Mouse (Mus musculus): Measurements from ENCODE around the gene Klhl35.

DNA sequence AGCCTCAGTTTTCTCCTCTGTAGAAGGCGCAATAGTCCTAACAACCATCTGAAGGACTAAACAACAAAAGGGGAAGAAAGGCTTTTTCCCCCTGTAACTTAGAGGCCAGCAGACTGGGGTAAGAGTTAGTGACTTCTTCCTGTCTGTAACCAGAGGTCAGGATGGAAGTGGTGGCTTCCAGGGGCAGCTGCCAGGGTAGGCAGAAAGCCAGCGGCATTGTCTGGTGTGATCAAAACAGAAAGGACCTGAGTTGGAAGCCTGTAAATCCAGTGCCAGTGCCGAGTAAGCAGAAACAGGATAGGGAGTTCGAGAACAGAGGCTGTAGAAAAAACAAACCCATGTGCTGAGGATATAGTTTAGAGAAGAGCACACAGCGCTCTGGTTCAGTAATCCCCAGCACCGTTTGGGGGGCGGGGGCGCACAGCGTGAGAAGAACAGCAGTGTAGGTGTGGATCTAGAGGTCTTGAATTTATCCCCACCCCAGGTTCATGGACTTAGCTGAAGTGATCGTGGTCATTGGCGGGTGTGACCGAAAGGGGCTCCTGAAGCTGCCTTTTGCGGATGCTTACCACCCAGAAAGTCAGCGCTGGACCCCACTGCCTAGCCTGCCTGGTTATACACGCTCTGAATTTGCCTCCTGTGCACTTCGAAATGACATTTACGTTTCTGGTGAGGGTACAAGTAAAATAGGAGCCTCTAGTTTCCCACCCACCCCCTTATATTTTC, 4.0 kb downstream of the Klhl35 start:
- TF ChIP-seq CTCF (IDR thresholded peaks at IDR 0.05; ENCODE audit: borderline replicate concordance, insufficient read depth, low read length) (no peak), POLR2A (IDR thresholded peaks at IDR 0.05; ENCODE audit: low read depth, low read length) (no peak)
